Mouse (Mus musculus) heart, postnatal 0 days (tissue): ENCODE measurements around the gene Atp6v1g3. TPM values are rescaled to one million over a fixed set of nuclear protein-coding genes. Genes with fewer than 3 reads are reported as not detected.

Source experiments
- ATAC-seq: fragments of 200-750 bp; cut with Nextera tagmentation; 2 replicates; pipeline ENCODE4 v1.8.0; 2017; ENCODE audit warnings: low read depth, moderate number of reproducible peaks, moderate library complexity; ENCODE audit not compliant: insufficient read depth
- DNase-seq: peaks from one replicate; pipeline ENCODE4 v3.0.0-alpha.2; 2016; ENCODE audit warnings: low spot score
- H3K27ac ChIP-seq: fragments of 300-500 bp; sonication (generic); 2 replicates; pipeline ENCODE4 v1.5.1; 2014; ENCODE audit warnings: low read depth, mild to moderate bottlenecking
- H3K27me3 ChIP-seq: fragments of 300-500 bp; sonication (generic); 2 replicates; pipeline ENCODE4 v1.6.1; 2014; ENCODE audit warnings: low read length, mixed read lengths; ENCODE audit not compliant: control insufficient read depth, insufficient read depth
- H3K36me3 ChIP-seq: fragments of 300-500 bp; sonication (generic); replicated peaks from 2 replicates; pipeline ENCODE4 v1.6.1; 2014; ENCODE audit warnings: low read length, mixed read lengths; ENCODE audit not compliant: control insufficient read depth, insufficient read depth
- H3K4me1 ChIP-seq: fragments of 300-500 bp; sonication (generic); 2 replicates; pipeline ENCODE4 v1.6.1; 2014; ENCODE audit warnings: antibody characterized with exemption; ENCODE audit not compliant: control insufficient read depth, insufficient read depth
- H3K4me2 ChIP-seq: fragments of 300-500 bp; sonication (generic); 2 replicates; pipeline ENCODE4 v1.6.1; 2014; ENCODE audit warnings: low read depth, mild to moderate bottlenecking, low read length, moderate library complexity
- H3K4me3 ChIP-seq: fragments of 300-500 bp; sonication (generic); 2 replicates; pipeline ENCODE4 v1.5.1; 2014; ENCODE audit warnings: low read depth, low read length
- H3K9ac ChIP-seq: fragments of 300-500 bp; sonication (generic); replicated peaks from 2 replicates; pipeline ENCODE4 v1.6.1; 2014; ENCODE audit warnings: low read depth, low read length, mixed read lengths
- H3K9me3 ChIP-seq: fragments of 300-500 bp; sonication (generic); replicated peaks from 2 replicates; pipeline ENCODE4 v1.6.1; 2016; ENCODE audit warnings: low read length; ENCODE audit not compliant: control insufficient read depth
- CTCF ChIP-seq: IDR thresholded peaks from 2 replicates; pipeline ENCODE4 v1.5.1; 2016; ENCODE audit warnings: antibody characterized with exemption, control low read depth, low read depth
- EP300 ChIP-seq: IDR thresholded peaks from 2 replicates; pipeline ENCODE4 v1.6.1; 2016; ENCODE audit warnings: antibody characterized with exemption, low read depth
- WGBS: fragments of 180-500 bp; shearing (Covaris S2); extraction: QIAGEN DNeasy Blood & Tissue Kit; methylation state at CpG from one replicate; pipeline ENCODE4 v1.1.7; 2014; 5-methylcytosine and 5-hydroxymethylcytosine counted together
- polyA plus RNA-seq: library from polyadenylated mRNA; unstranded; fragments of >200 nt; fragmentation: Nextera tagmentation; extraction: Ambion mirVana; gene quantifications from 2 replicates; pipeline ENCODE4 v1.2.1, GENCODE M21; 2015
- total RNA-seq: library from RNA; depleted of rRNA; stranded (reverse); fragments of >200 nt; gene quantifications from 2 replicates; pipeline ENCODE4 v1.2.3, GENCODE M21; 2014; ENCODE audit warnings: low replicate concordance; rRNA removed

The Atp6v1g3 gene
- not detected in 2 replicates for total RNA-seq
- not detected in 2 replicates for polyA plus RNA-seq

GRCm38 (mm10) chr1:138273438-138273837, at the start of gene Atp6v1g3:
Gene Atp6v1g3, plus strand, starts transcription at chr1:138273738.
- Histone ChIP-seq H3K4me1 (no peaks in the 10 kb centered on the region), H3K27me3 (no peaks in the 10 kb centered on the region), H3K4me3 (no peak within 1 kb of the TSS), H3K9me3 (no peaks in the 10 kb centered on the region), H3K36me3 (no peaks in the 10 kb centered on the region), H3K27ac (no peak within 1 kb of the TSS), H3K4me2 (no peak within 1 kb of the TSS), H3K9ac (no peak within 1 kb of the TSS)
- WGBS: 87% methylated on average over 2 of the region's 2 CpGs
- TF ChIP-seq EP300 (no peak), CTCF (no peak)
- DNase-seq (no peak), ATAC-seq (no peak)

GRCm38 (mm10) chr1:138233051-138233450, 40.5 kb upstream of the Atp6v1g3 start:
- Histone ChIP-seq H3K9ac (no peak overlapping the region), H3K27me3 (no peaks in the 10 kb centered on the region), H3K4me3 (no peak overlapping the region), H3K36me3 (no peaks in the 10 kb centered on the region), H3K4me1 (no peaks in the 10 kb centered on the region), H3K9me3 (0 out of 2 replicates have a peak, but pooled peaks cover under 1% of the 10 kb centered on the region), H3K27ac (no peak overlapping the region), H3K4me2 (no peak overlapping the region)
- TF ChIP-seq EP300: no peak
- no peak for TF ChIP-seq CTCF
- DNase-seq: no peak
- ATAC-seq: no peak

GRCm38 (mm10) chr1:138237252-138237651, 36.3 kb upstream of the Atp6v1g3 start:
- no peak overlapping the region for H3K9ac ChIP-seq

GRCm38 (mm10) chr1:138243947-138244346, 29.6 kb upstream of the Atp6v1g3 start:
- Histone ChIP-seq H3K4me1 (no peaks in the 10 kb centered on the region), H3K36me3 (no peaks in the 10 kb centered on the region), H3K27ac (peak overlapping the region; percentile 26; the same call in 1 of the 2 replicates), H3K4me3 (no peak overlapping the region), H3K4me2 (no peak overlapping the region), H3K9me3 (no peaks in the 10 kb centered on the region), H3K27me3 (no peaks in the 10 kb centered on the region), H3K9ac (no peak overlapping the region)
- TF ChIP-seq EP300 (no peak), CTCF (no peak)
- 36% methylated on average over 5 of the region's 5 CpGs for WGBS
- ATAC-seq (no peak), DNase-seq (no peak)

More at GRCm38 (mm10) chr1:138237252-138237651, 36.3 kb upstream of the Atp6v1g3 start:
- DNase-seq: no peak
- H3K27ac ChIP-seq: no peak overlapping the region
- 56% methylated on average over 2 of the region's 2 CpGs for WGBS
- no peaks in the 10 kb centered on the region for H3K36me3 ChIP-seq
- no peak for ATAC-seq
- no peak overlapping the region for H3K4me2 ChIP-seq
- no peak for TF ChIP-seq CTCF
- H3K9me3 ChIP-seq: no peaks in the 10 kb centered on the region
- no peaks in the 10 kb centered on the region for H3K27me3 ChIP-seq
- H3K4me3 ChIP-seq: no peak overlapping the region
- no peaks in the 10 kb centered on the region for H3K4me1 ChIP-seq

GRCm38 (mm10) chr1:138244485-138244884, 29.1 kb upstream of the Atp6v1g3 start:
- Histone ChIP-seq H3K27me3 (no peaks in the 10 kb centered on the region), H3K4me1 (no peaks in the 10 kb centered on the region), H3K4me3 (peak overlapping the region; percentile 19), H3K9ac (no peak overlapping the region), H3K4me2 (peak overlapping the region; percentile 25; the same call in 1 of the 2 replicates), H3K27ac (peak overlapping the region; percentile 46; the same call in 1 of the 2 replicates), H3K9me3 (no peaks in the 10 kb centered on the region), H3K36me3 (no peaks in the 10 kb centered on the region)
- DNase-seq (peak; percentile 28), ATAC-seq (no peak)
- WGBS: 49% methylated on average over 6 of the region's 7 CpGs
- TF ChIP-seq EP300 (no peak), CTCF (no peak)

GRCm38 (mm10) chr1:138245103-138245502, 28.4 kb upstream of the Atp6v1g3 start:
- H3K4me3 ChIP-seq: no peak overlapping the region
- H3K27me3 ChIP-seq: no peaks in the 10 kb centered on the region
- 31% methylated on average over 4 of the region's 4 CpGs for WGBS
- no peak for TF ChIP-seq CTCF
- TF ChIP-seq EP300: no peak
- DNase-seq (no peak), ATAC-seq (no peak)
- H3K27ac ChIP-seq: 0 out of 2 replicates have a peak overlapping the region, but pooled peaks have one; percentile 46
- H3K36me3 ChIP-seq: no peaks in the 10 kb centered on the region
- H3K9me3 ChIP-seq: no peaks in the 10 kb centered on the region
- H3K9ac ChIP-seq: no peak overlapping the region
- no peaks in the 10 kb centered on the region for H3K4me1 ChIP-seq
- H3K4me2 ChIP-seq: peak overlapping the region; percentile 25; the same call in 1 of the 2 replicates
